Mouse (Mus musculus) liver, embryonic 14.5 days (tissue): ENCODE results near the gene Gpr3. TPM values are rescaled to one million over a fixed set of nuclear protein-coding genes. Genes with fewer than 3 reads are reported as not detected.

Source experiments
- ATAC-seq: fragments of 200-750 bp; cut with Nextera tagmentation; 2 replicates; pipeline ENCODE4 v1.8.0; 2017; ENCODE audit warnings: moderate number of reproducible peaks, mild to moderate bottlenecking, moderate library complexity; ENCODE audit not compliant: insufficient read depth
- DNase-seq, 3 experiments: peaks; one replicate each; pipeline ENCODE4 v3.0.0-alpha.2; 2012 to 2013; ENCODE audit warnings: low read depth in 3 of 3, low spot score in 3 of 3
- H3K27ac ChIP-seq: fragments of 300-500 bp; sonication (generic); 2 replicates; pipeline ENCODE4 v1.5.1; 2014; ENCODE audit warnings: moderate library complexity, mild to moderate bottlenecking, control low read depth, inconsistent platforms
- H3K27me3 ChIP-seq: fragments of 300-500 bp; sonication (generic); 2 replicates; pipeline ENCODE4 v1.6.1; 2014; ENCODE audit warnings: mild to moderate bottlenecking, low read length, moderate library complexity; ENCODE audit not compliant: control insufficient read depth, insufficient read depth
- H3K36me3 ChIP-seq: fragments of 300-500 bp; sonication (generic); replicated peaks from 2 replicates; pipeline ENCODE4 v1.6.1; 2014; ENCODE audit warnings: low read depth; ENCODE audit not compliant: control insufficient read depth, insufficient read depth
- H3K4me1 ChIP-seq, 2 experiments: fragments of 200-500 bp in 1 of 2; fragments of 300-500 bp in 1 of 2; sonication (generic) in 1 of 2; replicated peaks; 2 replicates each; pipeline ENCODE4 v1.6.1; 2012 to 2014; ENCODE audit warnings: antibody characterized with exemption in 1 of 2, inconsistent platforms in 1 of 2, low read length in 1 of 2; ENCODE audit not compliant: control insufficient read depth in 2 of 2, insufficient read depth in 2 of 2
- H3K4me2 ChIP-seq: fragments of 300-500 bp; sonication (generic); 2 replicates; pipeline ENCODE4 v1.6.1; 2014; ENCODE audit warnings: low read depth, mild to moderate bottlenecking, control low read depth, moderate library complexity
- H3K4me3 ChIP-seq, 2 experiments: fragments of 200-500 bp in 1 of 2; fragments of 300-500 bp in 1 of 2; sonication (generic) in 1 of 2; 2 replicates each; pipeline ENCODE4 v1.5.1; 2012 to 2014; ENCODE audit warnings: low read depth in 2 of 2, low read length in 2 of 2, mild to moderate bottlenecking in 2 of 2, control low read depth in 1 of 2, inconsistent platforms in 1 of 2, moderate library complexity in 1 of 2; ENCODE audit not compliant: insufficient read depth in 1 of 2
- H3K9ac ChIP-seq: fragments of 300-500 bp; sonication (generic); replicated peaks from 2 replicates; pipeline ENCODE4 v1.6.1; 2014; ENCODE audit warnings: mild to moderate bottlenecking, control low read depth, moderate library complexity
- H3K9me3 ChIP-seq: fragments of 300-500 bp; sonication (generic); 2 replicates; pipeline ENCODE4 v1.6.1; 2016; ENCODE audit warnings: low read length, mixed read lengths; ENCODE audit not compliant: control insufficient read depth
- CTCF ChIP-seq: IDR thresholded peaks from 2 replicates; pipeline ENCODE4 v1.5.1; 2016; ENCODE audit warnings: antibody characterized with exemption, low read depth, control low read depth
- EP300 ChIP-seq: IDR thresholded peaks from 2 replicates; pipeline ENCODE4 v1.6.1; 2016; ENCODE audit warnings: antibody characterized with exemption, low read depth
- WGBS: fragments of 180-500 bp; shearing (Covaris S2); extraction: QIAGEN DNeasy Blood & Tissue Kit; methylation state at CpG from one replicate; pipeline ENCODE4 v1.1.7; 2014; ENCODE audit not compliant: insufficient replicate concordance; 5-methylcytosine and 5-hydroxymethylcytosine counted together
- polyA plus RNA-seq, 2 experiments: library from polyadenylated mRNA; depleted of rRNA in 1 of 2; stranded (reverse) in 1 of 2; unstranded in 1 of 2; fragments of >200 nt; fragmentation: Nextera tagmentation in 1 of 2; extraction: Ambion mirVana in 1 of 2; gene quantifications; 2 replicates each; pipeline versions ENCODE4 v1.2.1 to v1.2.3; 2012 to 2014

The Gpr3 gene
- polyA plus RNA-seq, 2 experiments: not detected

- no peak for TF ChIP-seq CTCF
- no peak for TF ChIP-seq EP300
Observed at GRCm38 (mm10) chr4:133255392-133255791, 43.1 kb upstream of the Gpr3 start.

GRCm38 (mm10) chr4:133253412-133253811 is 41.1 kb upstream of the Gpr3 start:
- TF ChIP-seq CTCF (no peak), EP300 (no peak)
- Histone ChIP-seq H3K4me3 (no peak overlapping the region), H3K4me1 (peaks cover 4 to 5% of the 10 kb centered on the region in 2 experiments), H3K9me3 (no peaks in the 10 kb centered on the region), H3K9ac (no peak overlapping the region), H3K27me3 (peaks cover 20% of the 10 kb centered on the region), H3K4me2 (no peak overlapping the region), H3K36me3 (no peaks in the 10 kb centered on the region), H3K27ac (no peak overlapping the region)
- WGBS: 76% methylated on average over 12 of the region's 12 CpGs
- ATAC-seq (no peak), DNase-seq (no peak)

More at GRCm38 (mm10) chr4:133255392-133255791, 43.1 kb upstream of the Gpr3 start:
- Histone ChIP-seq H3K27me3 (peaks cover 20% of the 10 kb centered on the region), H3K27ac (no peak overlapping the region), H3K4me3 (no peak overlapping the region), H3K36me3 (no peaks in the 10 kb centered on the region), H3K4me2 (no peak overlapping the region), H3K4me1 (peaks cover 1% of the 10 kb centered on the region in 2 experiments; a peak in 1 of 4 replicates), H3K9ac (no peak overlapping the region), H3K9me3 (no peaks in the 10 kb centered on the region)
- DNase-seq (no peak), ATAC-seq (no peak)
- 60% methylated on average over 6 of the region's 6 CpGs for WGBS

- ATAC-seq: no peak
- 58% methylated on average over 4 of the region's 4 CpGs for WGBS
Observed at GRCm38 (mm10) chr4:133252089-133252488, 39.8 kb upstream of the Gpr3 start.

GRCm38 (mm10) chr4:133251214-133251613 is 38.9 kb upstream of the Gpr3 start:
- DNase-seq (no peak), ATAC-seq (no peak)
- Histone ChIP-seq H3K4me1 (peaks cover 19 to 26% of the 10 kb centered on the region in 2 experiments), H3K4me3 (peak overlapping the region in 1 of 2 experiments; percentile 18; a peak in 1 of 4 replicates), H3K4me2 (peak overlapping the region; percentile 51), H3K27ac (no peak overlapping the region), H3K9me3 (no peaks in the 10 kb centered on the region), H3K27me3 (peaks cover 11% of the 10 kb centered on the region), H3K9ac (no peak overlapping the region), H3K36me3 (no peaks in the 10 kb centered on the region)
- WGBS: 37% methylated on average over 31 of the region's 31 CpGs
- TF ChIP-seq CTCF (no peak), EP300 (no peak)

More at GRCm38 (mm10) chr4:133252089-133252488, 39.8 kb upstream of the Gpr3 start:
- peaks cover 20% of the 10 kb centered on the region for H3K27me3 ChIP-seq
- no peak for TF ChIP-seq EP300
- peak; percentile 24 for TF ChIP-seq CTCF
- no peaks in the 10 kb centered on the region for H3K9me3 ChIP-seq
- no peak overlapping the region for H3K27ac ChIP-seq
- H3K4me2 ChIP-seq: no peak overlapping the region
- peaks cover 17 to 18% of the 10 kb centered on the region in 2 experiments for H3K4me1 ChIP-seq
- no peak for DNase-seq
- H3K9ac ChIP-seq: no peak overlapping the region
- no peaks in the 10 kb centered on the region for H3K36me3 ChIP-seq
- no peak overlapping the region for H3K4me3 ChIP-seq

DNA sequence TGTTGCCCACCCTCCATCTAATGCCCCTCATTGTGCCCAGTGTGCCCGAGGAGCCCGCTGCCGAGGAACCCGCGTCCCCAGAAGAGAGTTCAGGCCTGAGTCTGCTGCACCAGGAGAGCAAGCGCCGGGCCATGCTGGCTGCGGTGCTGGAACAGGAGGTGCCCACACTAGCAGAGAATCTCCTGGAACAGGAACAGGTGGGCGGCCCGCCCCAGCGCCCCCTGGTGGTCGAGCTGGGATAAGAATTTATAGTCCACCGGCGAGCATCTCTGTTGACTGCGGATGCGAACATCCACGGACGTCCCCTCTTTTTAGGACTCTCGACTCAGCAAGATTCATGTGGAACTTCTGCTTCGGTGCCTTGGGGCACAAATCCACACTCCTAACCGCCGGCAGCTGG is 38.3 kb upstream of the Gpr3 start:
- no peak for TF ChIP-seq EP300
- peak; percentile 94 for TF ChIP-seq CTCF
- peak overlapping the region; percentile 51 for H3K4me2 ChIP-seq
- peaks cover 11% of the 10 kb centered on the region for H3K27me3 ChIP-seq
- DNase-seq (peak in 2 of 3 experiments; percentile 46 to 50), ATAC-seq (no peak)
- WGBS: 7% methylated on average over 22 of the region's 22 CpGs
- no peak overlapping the region for H3K9ac ChIP-seq
- no peaks in the 10 kb centered on the region for H3K36me3 ChIP-seq
- H3K4me1 ChIP-seq: peaks cover 19 to 26% of the 10 kb centered on the region in 2 experiments
- no peaks in the 10 kb centered on the region for H3K9me3 ChIP-seq
- no peak overlapping the region for H3K27ac ChIP-seq
- H3K4me3 ChIP-seq: no peak overlapping the region
